Mouse (Mus musculus) ES-Bruce4 (cell line): Measurements from ENCODE around the gene Ctdsp1. TPM values are rescaled to one million over a fixed set of nuclear protein-coding genes. Genes with fewer than 3 reads are reported as not detected.

Experiments used
- H3K27ac ChIP-seq: 2 replicates; pipeline ENCODE4 v1.5.1; 2012; ENCODE audit warnings: low read length, inconsistent platforms; ENCODE audit not compliant: insufficient read depth
- H3K27me3 ChIP-seq: 2 replicates; pipeline ENCODE4 v1.6.1; 2012; ENCODE audit warnings: mild to moderate bottlenecking, low read length, inconsistent platforms; ENCODE audit not compliant: control insufficient read depth, poor library complexity, insufficient read depth, severe bottlenecking
- H3K36me3 ChIP-seq: 2 replicates; pipeline ENCODE4 v1.6.1; 2012; ENCODE audit warnings: inconsistent platforms, mild to moderate bottlenecking, low read length, moderate library complexity; ENCODE audit not compliant: control insufficient read depth, poor library complexity, insufficient read depth, severe bottlenecking
- H3K4me1 ChIP-seq: one replicate; pipeline ENCODE4 v1.8.1; 2011; ENCODE audit warnings: low read length; ENCODE audit not compliant: control insufficient read depth, insufficient read depth
- H3K4me3 ChIP-seq: 2 replicates; pipeline ENCODE4 v1.5.1; 2011; ENCODE audit warnings: low read depth, mild to moderate bottlenecking, low read length
- H3K9ac ChIP-seq: 2 replicates; pipeline ENCODE4 v1.6.1; 2012; ENCODE audit warnings: low read depth, mild to moderate bottlenecking, inconsistent platforms; ENCODE audit not compliant: poor library complexity, severe bottlenecking
- H3K9me3 ChIP-seq: replicated peaks from 2 replicates; pipeline ENCODE4 v1.6.1; 2012; ENCODE audit warnings: mild to moderate bottlenecking, low read length, inconsistent platforms; ENCODE audit not compliant: control insufficient read depth, poor library complexity, insufficient read depth, severe bottlenecking
- CTCF ChIP-seq: IDR thresholded peaks from one replicate; pipeline ENCODE4 v1.8.1; 2011; ENCODE audit warnings: low read depth, low read length
- EP300 ChIP-seq: IDR thresholded peaks from 2 replicates; pipeline ENCODE4 v1.6.1; 2011; ENCODE audit warnings: low read depth, low read length; ENCODE audit not compliant: insufficient read depth
- POLR2A ChIP-seq: IDR thresholded peaks from one replicate; pipeline ENCODE4 v1.8.1; 2011; ENCODE audit warnings: low read length; ENCODE audit not compliant: insufficient read depth
- polyA plus RNA-seq: library from polyadenylated mRNA; stranded (reverse); fragments of >200 nt; gene quantifications from 2 replicates; pipeline ENCODE4 v1.2.4, GENCODE M21; 2011; ENCODE audit warnings: low read depth; ENCODE audit not compliant: missing spikeins, insufficient read depth, insufficient read length

Gene Ctdsp1
- polyA plus RNA-seq, 1 experiment: 28.6 TPM

GRCm38 (mm10) chr1:74351185-74351769 lies 40.0 kb upstream of the Ctdsp1 start:
- Histone ChIP-seq H3K27ac (no peak overlapping the region), H3K36me3 (no peaks in the 10 kb centered on the region), H3K9me3 (no peaks in the 10 kb centered on the region), H3K4me1 (no peaks in the 10 kb centered on the region), H3K9ac (no peak overlapping the region), H3K4me3 (no peak overlapping the region), H3K27me3 (no peaks in the 10 kb centered on the region)
- TF ChIP-seq POLR2A: no peak
- TF ChIP-seq EP300: no peak
- no peak for TF ChIP-seq CTCF

- TF ChIP-seq CTCF (no peak), POLR2A (no peak), EP300 (no peak)
- Histone ChIP-seq H3K4me3 (no peak overlapping the region), H3K27ac (no peak overlapping the region), H3K9me3 (no peaks in the 10 kb centered on the region), H3K27me3 (no peaks in the 10 kb centered on the region), H3K9ac (no peak overlapping the region), H3K4me1 (no peaks in the 10 kb centered on the region), H3K36me3 (no peaks in the 10 kb centered on the region)
Measured at GRCm38 (mm10) chr1:74352532-74353096, 38.7 kb upstream of the Ctdsp1 start.

GRCm38 (mm10) chr1:74353453-74354229 lies 37.7 kb upstream of the Ctdsp1 start:
- Histone ChIP-seq H3K9ac (no peak overlapping the region), H3K4me3 (no peak overlapping the region), H3K4me1 (no peaks in the 10 kb centered on the region), H3K27ac (no peak overlapping the region), H3K36me3 (no peaks in the 10 kb centered on the region), H3K27me3 (no peaks in the 10 kb centered on the region), H3K9me3 (no peaks in the 10 kb centered on the region)
- no peak for TF ChIP-seq EP300
- no peak for TF ChIP-seq CTCF
- no peak for TF ChIP-seq POLR2A

- Histone ChIP-seq H3K4me3 (no peak overlapping the region), H3K36me3 (no peaks in the 10 kb centered on the region), H3K9me3 (no peaks in the 10 kb centered on the region), H3K4me1 (no peaks in the 10 kb centered on the region), H3K27me3 (no peaks in the 10 kb centered on the region), H3K9ac (no peak overlapping the region), H3K27ac (no peak overlapping the region)
- TF ChIP-seq POLR2A (no peak), EP300 (no peak), CTCF (no peak)
Measured at GRCm38 (mm10) chr1:74357531-74357930, 33.8 kb upstream of the Ctdsp1 start.

- Histone ChIP-seq H3K9ac (no peak overlapping the region), H3K27me3 (no peaks in the 10 kb centered on the region), H3K4me3 (no peak overlapping the region), H3K4me1 (no peaks in the 10 kb centered on the region), H3K27ac (no peak overlapping the region), H3K36me3 (no peaks in the 10 kb centered on the region), H3K9me3 (no peaks in the 10 kb centered on the region)
- TF ChIP-seq POLR2A (no peak), EP300 (no peak), CTCF (no peak)
Measured at GRCm38 (mm10) chr1:74359952-74360517, 31.3 kb upstream of the Ctdsp1 start.

GRCm38 (mm10) chr1:74361812-74362211 lies 29.5 kb upstream of the Ctdsp1 start, which contains the start of gene Catip:
Catip (plus strand) TSS chr1:74362108.
- no peak within 1 kb of the TSS for H3K4me3 ChIP-seq

More at GRCm38 (mm10) chr1:74361812-74362211, 29.5 kb upstream of the Ctdsp1 start, which contains the start of gene Catip:
- no peaks in the 10 kb centered on the region for H3K27me3 ChIP-seq
- no peaks in the 10 kb centered on the region for H3K4me1 ChIP-seq
- no peaks in the 10 kb centered on the region for H3K36me3 ChIP-seq
- H3K9me3 ChIP-seq: no peaks in the 10 kb centered on the region
- no peak for TF ChIP-seq EP300
- TF ChIP-seq POLR2A: no peak
- TF ChIP-seq CTCF: peak; percentile 26
- no peak within 1 kb of the TSS for H3K9ac ChIP-seq
- no peak within 1 kb of the TSS for H3K27ac ChIP-seq
